Mouse (Mus musculus) ovary, postnatal 10 days (tissue): Measurements from ENCODE around the gene Thrsp.

Experiments used
- DNase-seq: peaks from one replicate; pipeline ENCODE4 v3.0.0; 2022; ENCODE audit warnings: low spot score

Gene Thrsp

GRCm38 (mm10) chr7:97375906-97376305 is 41.6 kb downstream of the Thrsp start:
- DNase-seq, result no peak

GRCm38 (mm10) chr7:97375101-97375500 is 42.4 kb downstream of the Thrsp start:
- no peak for DNase-seq

GRCm38 (mm10) chr7:97365887-97366286 is 51.6 kb downstream of the Thrsp start:
- no peak for DNase-seq
